Mouse (Mus musculus): Measurements from ENCODE around the gene Ttc32.

GRCm38 (mm10) chr12:9048090-9048489, 18.3 kb downstream of the Ttc32 start:
- TF ChIP-seq POLR2A (IDR thresholded peaks at IDR 0.05; ENCODE audit: insufficient read depth, low read length) = no peak
- TF ChIP-seq EP300 (IDR thresholded peaks at IDR 0.05; ENCODE audit: insufficient read depth, low read depth, low read length) = no peak
- TF ChIP-seq CTCF (IDR thresholded peaks at IDR 0.05; ENCODE audit: low read depth, low read length) = no peak

All from ES-Bruce4 (cell line).